Mouse (Mus musculus): ENCODE measurements around the gene Slc7a1.
"Not testable (repeated sequence)": the region's sequence is repeated elsewhere in the genome, so short reads cannot be mapped to it uniquely, and the experiment has no call there.

Gene Slc7a1

DNA sequence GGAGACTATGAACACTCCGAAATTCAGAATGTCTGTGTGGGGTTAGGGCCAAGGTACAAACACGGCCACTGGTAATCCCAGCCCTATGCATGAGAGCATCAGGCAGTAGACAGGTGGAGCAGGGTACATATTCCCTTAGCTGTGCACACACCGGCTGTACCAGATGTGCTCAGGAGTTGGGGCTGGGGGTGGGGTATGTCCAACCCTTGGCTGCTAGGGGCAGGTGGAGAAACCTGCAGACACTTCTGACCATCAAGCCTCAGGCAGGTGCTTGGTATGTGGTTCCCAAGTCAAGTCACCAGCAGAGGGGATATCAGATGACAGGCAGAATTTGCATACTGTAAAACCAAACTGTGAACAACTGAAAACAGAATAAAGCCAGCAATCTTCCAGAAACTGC, 70.7 kb downstream of the Slc7a1 start:
- no peak for DNase-seq (ENCODE audit: low spot score in 2 of 2)

DNA sequence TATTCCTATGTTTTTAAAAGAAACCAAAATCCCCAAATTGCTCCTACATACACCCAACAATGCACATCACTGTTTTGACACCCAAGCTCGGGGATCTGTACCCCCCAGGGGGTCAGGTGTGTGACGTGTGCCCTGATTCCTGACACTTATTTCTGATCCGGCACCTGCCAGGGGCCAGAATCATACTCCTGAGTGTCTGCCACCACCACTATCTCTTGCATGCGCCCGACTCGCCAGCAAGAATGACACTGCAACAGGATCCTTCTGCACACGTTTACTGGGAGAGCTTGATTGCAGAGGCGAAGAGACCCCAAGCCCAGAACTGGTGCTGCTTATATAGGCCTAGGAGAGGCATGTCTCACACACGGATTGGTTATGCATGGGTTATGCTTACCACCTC, 73.4 kb downstream of the Slc7a1 start:
- DNase-seq (ENCODE audit: low spot score in 2 of 2): not testable (repeated sequence)

DNA sequence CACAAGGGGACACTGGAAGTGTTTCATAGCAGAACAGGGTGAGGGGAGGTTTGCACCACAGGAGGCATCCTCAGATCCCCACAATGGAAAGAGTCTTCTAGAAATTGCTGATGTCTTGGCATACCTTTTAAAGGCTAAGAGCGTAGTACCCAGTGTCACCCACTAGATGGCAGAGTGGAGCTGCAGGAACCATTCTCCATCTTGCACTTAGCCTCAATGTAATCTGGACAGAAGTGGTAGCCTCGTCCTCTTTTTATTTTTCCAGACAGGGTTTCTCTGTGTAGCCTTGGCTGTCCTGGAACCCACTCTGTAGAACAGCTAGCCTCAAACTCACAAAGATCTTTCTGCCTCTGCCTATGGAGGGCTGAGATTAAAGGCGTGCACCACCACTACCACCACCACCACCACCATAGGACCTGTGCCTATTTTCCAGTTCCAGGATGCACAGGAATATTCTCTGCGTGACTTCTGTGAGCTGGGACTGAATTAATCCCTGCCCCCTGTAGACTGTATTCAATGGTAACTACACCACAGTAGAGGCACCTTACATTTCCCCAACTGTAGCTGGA, 74.3 kb downstream of the Slc7a1 start:
- DNase-seq (ENCODE audit: low spot score in 2 of 2): peak in 1 of 2 experiments; percentile 52

DNA sequence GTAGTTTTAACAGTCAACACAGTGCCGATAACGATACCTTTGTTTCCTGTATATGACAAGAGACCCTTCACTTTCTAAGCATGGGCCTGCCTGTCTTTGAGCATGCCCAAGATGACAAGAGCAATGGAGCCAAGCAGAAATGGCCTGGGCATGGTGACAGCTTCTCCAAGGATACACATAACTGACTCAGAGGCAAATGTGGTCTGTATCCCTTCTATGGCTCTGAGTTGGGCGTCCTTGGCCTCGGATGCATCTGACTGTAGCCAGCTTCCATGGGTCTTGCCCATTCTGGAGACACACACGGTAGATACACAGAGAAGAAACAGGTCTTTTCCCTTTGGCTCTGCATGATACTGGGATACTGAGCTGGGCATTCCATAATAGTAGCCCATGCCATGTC, 84.8 kb downstream of the Slc7a1 start:
- no peak for DNase-seq (ENCODE audit: low spot score in 2 of 2)

DNA sequence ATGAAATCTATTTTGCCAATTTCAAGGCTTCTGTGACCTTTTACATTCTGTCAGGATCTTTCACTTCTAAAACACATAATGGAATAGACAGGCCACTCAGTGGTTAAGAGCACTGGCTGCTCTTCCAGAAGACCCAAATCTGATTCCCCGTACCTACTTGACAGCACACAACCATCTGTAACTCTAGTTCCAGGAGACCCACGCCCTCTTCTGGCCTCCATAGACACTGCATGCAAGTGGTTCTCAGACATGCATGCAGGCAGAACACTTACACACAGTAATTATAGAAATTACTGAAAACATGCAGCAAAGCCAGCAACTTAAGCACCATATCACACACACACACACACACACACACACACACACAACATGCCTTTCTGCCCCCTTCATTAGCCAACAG, 87.3 kb downstream of the Slc7a1 start:
- no peak for DNase-seq (ENCODE audit: low spot score in 2 of 2)

DNA sequence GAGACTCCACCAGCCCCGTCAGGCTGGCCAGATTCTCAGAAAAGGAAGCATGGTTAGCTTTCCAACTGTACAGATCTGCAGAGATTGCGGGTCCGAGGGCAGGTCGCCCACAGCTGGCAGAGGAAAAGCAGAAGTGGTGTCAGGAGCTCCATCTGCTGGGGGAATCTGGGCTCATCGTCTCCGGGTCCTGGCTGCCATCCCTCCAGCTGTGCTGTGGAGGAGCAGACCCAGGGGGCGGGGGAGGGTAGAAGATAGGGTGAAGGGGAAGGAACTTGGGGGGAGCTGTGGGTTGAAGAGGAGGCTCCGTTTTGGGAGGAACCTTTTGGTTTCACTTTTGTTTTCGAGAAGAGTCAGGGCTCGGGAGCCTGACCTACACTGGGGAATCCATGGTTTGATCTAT, 88.9 kb downstream of the Slc7a1 start:
- peak; percentile 40 to 56 for DNase-seq (ENCODE audit: low spot score in 2 of 2)

DNA sequence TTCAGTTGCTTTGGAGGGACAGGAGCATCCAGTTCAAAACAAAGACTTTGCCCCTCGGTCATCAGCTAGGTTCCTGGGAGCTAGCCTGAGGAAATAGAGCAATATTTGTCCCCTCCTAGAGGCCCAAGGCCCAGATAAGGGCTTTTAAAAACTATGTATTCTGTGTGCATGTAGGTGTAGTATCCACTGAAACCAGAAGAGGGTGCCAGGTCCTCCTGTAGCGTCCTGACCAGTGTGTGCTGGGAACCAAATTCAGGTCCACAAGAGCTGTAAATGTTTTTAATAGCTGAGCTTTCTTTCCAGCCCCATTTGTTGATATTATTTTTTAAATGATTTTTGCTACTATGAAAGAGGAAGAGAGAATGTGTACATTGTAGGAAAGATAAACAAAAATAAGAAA, 95.6 kb downstream of the Slc7a1 start:
- DNase-seq (ENCODE audit: low spot score in 2 of 2): no peak

DNA sequence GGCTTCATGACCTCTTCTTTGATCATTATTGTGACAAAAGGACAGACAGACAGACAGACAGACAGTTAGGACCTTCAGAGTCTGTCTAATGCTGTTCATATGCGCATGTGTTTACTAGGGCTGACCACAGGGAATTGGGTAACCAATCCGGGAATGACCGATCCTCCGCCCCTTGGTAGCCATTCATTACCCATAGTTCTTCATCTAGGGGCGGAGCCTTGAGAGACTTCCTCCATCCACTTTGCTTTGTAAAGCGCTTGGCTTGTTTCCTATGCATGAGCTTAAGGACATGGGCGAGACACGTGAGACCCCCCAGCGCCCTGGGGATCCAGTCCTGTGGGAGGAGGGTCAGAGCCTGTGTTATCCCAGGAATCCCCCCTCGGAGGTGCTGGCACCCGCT, 96.7 kb downstream of the Slc7a1 start:
- DNase-seq (ENCODE audit: low spot score in 2 of 2): no peak

DNA sequence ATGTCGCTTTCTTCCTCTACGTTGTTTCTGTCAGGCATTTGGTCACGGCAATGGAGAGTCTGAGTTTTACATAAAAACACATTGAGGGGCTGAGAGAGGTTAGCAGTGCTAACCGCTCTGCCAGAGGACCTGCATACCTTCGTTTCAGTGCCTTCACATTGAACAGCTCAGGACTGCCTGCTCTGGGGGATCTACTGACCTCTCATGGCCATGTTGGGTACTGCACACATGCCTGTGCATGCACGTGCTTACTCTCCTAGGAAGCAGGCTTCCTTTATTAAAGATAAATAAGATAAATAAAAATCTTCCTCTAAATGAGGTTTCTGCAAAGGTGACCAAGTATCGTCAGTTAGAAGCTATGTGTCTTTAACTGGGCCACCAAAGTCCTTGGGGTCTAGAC, 106.4 kb downstream of the Slc7a1 start:
- peak; percentile 7 to 46 for DNase-seq (ENCODE audit: low spot score in 2 of 2)

DNA sequence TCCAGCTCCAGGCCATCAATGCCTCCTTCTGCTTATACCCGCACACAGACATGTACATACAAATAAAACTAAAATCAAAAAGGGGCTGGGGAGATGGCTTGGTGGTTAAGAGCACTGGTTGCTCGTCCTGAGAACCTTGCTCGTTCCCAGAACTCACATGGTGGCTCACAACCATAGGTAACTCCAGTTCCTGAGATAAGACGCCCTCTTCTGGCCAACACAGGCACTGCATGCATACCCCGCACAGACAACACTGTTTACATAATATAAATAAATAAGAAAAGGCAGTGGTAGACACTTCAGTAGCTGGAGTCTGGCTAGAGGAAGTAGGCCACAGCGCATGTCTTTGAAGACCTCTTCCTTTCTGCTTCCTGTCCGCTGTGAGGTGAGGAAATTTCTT, 106.8 kb downstream of the Slc7a1 start:
- DNase-seq (ENCODE audit: low spot score in 2 of 2): no peak

DNA sequence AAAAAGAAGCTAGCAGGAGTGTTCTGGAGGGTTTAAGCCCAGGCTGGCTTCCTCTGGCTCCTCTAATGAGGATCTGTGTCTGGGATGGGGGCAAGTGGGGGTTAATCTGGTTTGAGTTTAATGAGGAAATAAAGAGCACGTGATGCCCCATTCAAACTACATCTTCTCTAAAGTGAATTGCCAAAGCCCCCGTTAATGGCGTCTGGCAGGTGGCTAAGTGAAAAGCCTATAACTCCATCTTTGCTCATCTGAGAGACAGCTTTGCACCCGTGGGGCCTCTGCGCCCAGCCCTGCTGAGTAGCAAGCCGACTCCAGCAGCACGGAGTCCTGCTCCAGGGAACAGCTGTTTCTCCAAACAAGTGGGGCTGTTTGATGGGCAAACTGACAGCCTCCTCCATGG, 109.8 kb downstream of the Slc7a1 start:
- DNase-seq (ENCODE audit: low spot score in 2 of 2): no peak

DNA sequence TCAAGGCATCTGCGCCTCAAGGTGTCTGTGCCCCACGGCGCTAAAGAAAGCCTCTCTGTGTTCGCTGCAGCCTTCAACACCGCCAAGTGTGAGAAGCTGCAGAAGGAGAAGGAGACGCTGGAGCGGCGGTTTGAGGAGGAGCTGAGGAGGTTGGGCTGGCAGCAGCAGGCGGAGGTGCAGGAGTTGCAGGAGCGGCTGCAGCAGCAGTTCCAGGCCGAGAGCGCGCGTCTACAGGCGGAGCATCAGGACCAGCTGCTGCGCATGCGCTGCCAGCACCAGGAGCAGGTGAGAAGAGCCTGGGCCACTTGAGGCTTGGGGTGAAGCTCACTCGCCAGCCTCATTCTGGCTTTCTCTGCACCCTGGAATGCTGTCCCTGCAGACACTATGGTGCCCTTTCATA, 110.9 kb downstream of the Slc7a1 start:
- no peak for DNase-seq (ENCODE audit: low spot score in 2 of 2)

DNA sequence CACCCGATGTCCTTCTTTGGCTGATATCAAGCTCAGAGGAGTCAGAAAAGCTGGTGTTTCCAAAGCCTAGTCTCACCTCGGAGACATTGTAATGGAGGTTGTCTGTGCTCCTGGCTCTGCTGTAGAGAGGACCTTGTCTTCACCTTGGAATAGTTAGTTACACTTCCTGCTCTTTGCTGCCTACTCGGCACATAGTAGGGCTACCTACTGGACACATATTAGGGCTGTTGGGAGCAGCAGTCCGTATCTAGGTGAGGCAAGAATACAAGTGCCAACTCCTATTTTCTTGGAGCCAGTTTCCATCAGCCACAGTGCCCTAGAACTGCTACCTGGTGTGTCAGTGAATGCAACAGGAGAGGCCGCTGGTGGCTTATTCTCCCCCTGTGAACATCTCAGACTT, 112.2 kb downstream of the Slc7a1 start:
- no peak for DNase-seq (ENCODE audit: low spot score in 2 of 2)

DNA sequence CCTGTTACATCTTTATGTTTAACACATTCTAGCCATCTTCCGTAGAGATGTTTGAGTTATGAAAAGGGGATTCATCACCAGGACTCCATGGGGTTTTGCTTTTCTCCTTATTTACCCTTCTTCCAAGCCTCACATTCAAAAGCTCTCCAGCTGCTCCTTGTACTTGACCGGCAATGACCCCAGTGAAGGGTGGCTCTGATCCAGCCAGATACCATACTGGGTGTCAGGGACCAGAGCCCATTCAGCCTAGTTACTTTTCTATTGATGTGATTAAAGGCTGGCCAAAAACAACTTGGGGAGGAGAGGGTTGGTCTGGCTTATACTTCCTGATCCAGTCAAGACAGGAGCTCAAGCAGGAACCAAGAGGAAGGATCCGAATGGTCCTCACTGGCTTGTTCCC, 116.1 kb downstream of the Slc7a1 start:
- DNase-seq (ENCODE audit: low spot score in 2 of 2): no peak

DNA sequence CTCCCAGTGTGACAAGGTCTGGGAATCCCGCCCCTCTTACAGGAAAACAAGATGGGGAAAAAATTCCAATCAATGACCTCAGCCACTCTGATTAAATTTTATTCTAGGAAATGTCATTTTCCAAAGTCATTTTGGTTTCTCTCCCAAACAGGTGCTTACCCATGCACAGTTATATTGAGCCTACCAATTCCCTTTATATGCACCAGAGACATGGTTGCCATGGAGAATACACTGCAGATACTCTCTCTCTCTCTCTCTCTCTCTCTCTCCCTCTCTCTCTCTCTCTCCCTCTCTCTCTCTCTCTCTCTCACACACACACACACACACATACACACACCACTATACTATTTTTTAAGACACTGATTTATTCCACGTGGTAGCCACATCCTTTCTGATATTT, 116.5 kb downstream of the Slc7a1 start:
- no peak for DNase-seq (ENCODE audit: low spot score in 2 of 2)

DNA sequence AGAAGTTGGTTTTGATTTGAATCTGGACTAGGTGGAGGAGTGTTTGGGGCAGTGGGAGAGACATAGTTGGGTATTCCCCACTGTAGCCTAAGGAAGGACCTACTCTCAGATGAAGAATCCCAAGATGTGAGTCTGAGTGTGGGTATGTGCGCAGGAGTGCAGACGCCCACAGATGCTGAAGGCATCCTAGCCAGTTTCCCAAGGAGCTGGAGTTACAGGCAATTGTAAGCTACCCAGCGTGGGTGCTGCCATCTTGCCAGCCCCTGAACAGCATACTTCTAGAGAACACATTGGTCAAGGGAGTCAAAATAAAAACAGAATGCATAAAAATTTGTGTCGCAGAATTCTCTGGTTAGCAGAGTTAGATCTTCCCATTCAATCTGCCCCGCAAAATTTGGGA, 117.1 kb downstream of the Slc7a1 start:
- no peak for DNase-seq (ENCODE audit: low spot score in 2 of 2)

DNA sequence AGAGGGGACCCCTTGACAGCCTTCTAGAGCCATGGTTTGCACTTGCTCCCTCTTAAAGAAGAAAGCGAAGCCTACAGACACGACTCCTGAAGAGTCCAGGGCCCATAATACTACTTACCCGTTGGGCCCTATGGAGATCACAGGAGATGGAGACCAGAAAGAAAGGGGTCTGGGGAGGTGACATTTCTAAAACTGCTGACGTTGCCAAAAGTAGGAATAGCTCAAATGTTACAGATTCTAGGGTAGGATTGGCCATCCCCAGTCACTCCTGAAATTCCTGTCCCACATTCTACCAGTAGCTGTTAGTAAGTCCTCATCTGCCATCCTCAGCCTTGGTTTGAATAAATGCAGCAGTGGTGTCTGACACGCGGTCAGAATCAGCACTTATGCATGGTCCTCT, 117.6 kb downstream of the Slc7a1 start:
- no peak for DNase-seq (ENCODE audit: low spot score in 2 of 2)

DNA sequence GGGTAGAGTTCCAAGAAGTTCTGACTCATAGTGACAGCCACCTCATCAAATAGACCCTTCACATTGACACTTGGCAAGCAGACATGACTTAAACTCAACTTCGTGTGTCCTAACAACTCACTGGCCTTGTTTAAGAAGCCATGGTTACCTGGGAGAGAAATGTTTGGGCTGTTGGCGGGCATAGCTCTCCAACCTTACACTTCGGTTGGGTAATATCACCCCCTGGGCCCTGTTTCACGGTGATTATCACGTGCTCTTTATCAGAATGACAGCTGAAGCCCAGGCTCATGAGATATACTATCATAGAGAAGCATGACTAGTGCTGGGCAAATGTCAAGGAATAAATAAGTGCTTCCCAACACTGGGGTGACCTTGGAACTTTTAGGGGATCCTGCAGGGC, 119.4 kb downstream of the Slc7a1 start:
- no peak for DNase-seq (ENCODE audit: low spot score in 2 of 2)

DNA sequence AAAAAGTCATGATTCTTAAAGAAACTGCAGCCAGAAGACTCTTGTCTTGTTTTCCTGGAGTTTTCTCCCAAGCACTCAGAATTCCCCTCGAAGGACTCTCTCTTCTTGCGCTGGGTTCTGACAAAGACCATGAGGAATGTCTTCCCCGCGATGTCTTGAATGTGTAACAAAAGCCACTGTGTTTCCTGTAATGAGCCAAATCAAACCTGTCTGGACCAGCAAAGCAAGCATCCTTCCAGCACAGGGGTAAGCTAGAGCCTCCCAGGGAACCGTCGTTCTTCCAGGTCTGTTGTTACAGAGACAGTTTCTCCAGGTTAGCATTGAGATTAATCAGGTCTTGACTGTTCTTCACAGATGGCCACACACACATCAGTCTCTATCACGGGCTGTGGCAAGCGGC, 121.5 kb downstream of the Slc7a1 start:
- DNase-seq (ENCODE audit: low spot score in 2 of 2): no peak

Measured in thymus, postnatal 10 days (tissue).